Mouse (Mus musculus): ENCODE data around the gene Arhgap24. TPM values are rescaled to one million over a fixed set of nuclear protein-coding genes. Genes with fewer than 3 reads are reported as not detected.

Gene Arhgap24
- total RNA-seq (2014; rRNA removed) (6.3 and 6.9 TPM in 2 replicates), polyA plus RNA-seq (2012; rRNA removed) (4.6 and 4.7 TPM in 2 replicates)

GRCm38 (mm10) chr5:102481215-102482211 is at the start of gene Arhgap24:
Gene Arhgap24, plus strand, starts transcription at chr5:102481391.
- H3K79me2 ChIP-seq (ENCODE audit: control insufficient read depth, insufficient read depth, low read length): no peaks in the 10 kb centered on the region; the same call in 1 of the 2 replicates
- peak; percentile 81 for DNase-seq (ENCODE audit: extremely low read depth, low read depth, low spot score)
- peak within 1 kb of the TSS; percentile 59 for H3K9ac ChIP-seq (ENCODE audit: low read depth, low read length)

GRCm38 (mm10) chr5:102434182-102434581 is 47.0 kb upstream of the Arhgap24 start:
- Histone ChIP-seq H3K36me3 (ENCODE audit: control insufficient read depth, insufficient read depth, low read length) (no peaks in the 10 kb centered on the region), H3K9ac (ENCODE audit: low read depth, low read length) (no peak overlapping the region), H3K27ac (replicated peaks; ENCODE audit: insufficient read depth, low read depth, low read length) (no peak overlapping the region), H3K79me2 (ENCODE audit: control insufficient read depth, insufficient read depth, low read length) (no peaks in the 10 kb centered on the region), H3K27me3 (ENCODE audit: control insufficient read depth, insufficient read depth, low read length) (no peaks in the 10 kb centered on the region), H3K4me1 (ENCODE audit: control insufficient read depth, insufficient read depth, low read length) (peaks cover 7% of the 10 kb centered on the region; the same call in 1 of the 2 replicates), H3K4me3 (ENCODE audit: insufficient read depth, low read depth, low read length) (no peak overlapping the region)
- no peak for DNase-seq (ENCODE audit: extremely low read depth, low read depth, low spot score)
- 70% methylated on average over 4 of the region's 4 CpGs for WGBS
- no peak for TF ChIP-seq CTCF (IDR thresholded peaks at IDR 0.05; ENCODE audit: low read depth, low read length)
- TF ChIP-seq POLR2A (IDR thresholded peaks at IDR 0.05; ENCODE audit: extremely low read depth, insufficient read depth, low read length): no peak

More at GRCm38 (mm10) chr5:102481215-102482211, at the start of gene Arhgap24:
- WGBS: 3% methylated on average over 44 of the region's 44 CpGs
- peak within 1 kb of the TSS; percentile 67 for H3K4me3 ChIP-seq (ENCODE audit: insufficient read depth, low read depth, low read length)
- peaks cover 7% of the 10 kb centered on the region; the same call in 1 of the 2 replicates for H3K4me1 ChIP-seq (ENCODE audit: control insufficient read depth, insufficient read depth, low read length)
- no peaks in the 10 kb centered on the region; the same call in 1 of the 2 replicates for H3K36me3 ChIP-seq (ENCODE audit: control insufficient read depth, insufficient read depth, low read length)
- TF ChIP-seq CTCF (IDR thresholded peaks at IDR 0.05; ENCODE audit: low read depth, low read length) (no peak), POLR2A (IDR thresholded peaks at IDR 0.05; ENCODE audit: extremely low read depth, insufficient read depth, low read length) (no peak)
- no peaks in the 10 kb centered on the region for H3K27me3 ChIP-seq (ENCODE audit: control insufficient read depth, insufficient read depth, low read length)
- H3K27ac ChIP-seq (replicated peaks; ENCODE audit: insufficient read depth, low read depth, low read length): peak within 1 kb of the TSS; percentile 33

GRCm38 (mm10) chr5:102436581-102436980 is 44.6 kb upstream of the Arhgap24 start:
- Histone ChIP-seq H3K79me2 (ENCODE audit: control insufficient read depth, insufficient read depth, low read length) (no peaks in the 10 kb centered on the region), H3K4me3 (ENCODE audit: insufficient read depth, low read depth, low read length) (no peak overlapping the region), H3K4me1 (ENCODE audit: control insufficient read depth, insufficient read depth, low read length) (peaks cover 9% of the 10 kb centered on the region; the same call in 1 of the 2 replicates), H3K27ac (replicated peaks; ENCODE audit: insufficient read depth, low read depth, low read length) (no peak overlapping the region), H3K9ac (ENCODE audit: low read depth, low read length) (no peak overlapping the region), H3K36me3 (ENCODE audit: control insufficient read depth, insufficient read depth, low read length) (no peaks in the 10 kb centered on the region), H3K27me3 (ENCODE audit: control insufficient read depth, insufficient read depth, low read length) (no peaks in the 10 kb centered on the region)
- WGBS: 87% methylated on average over 8 of the region's 8 CpGs
- no peak for DNase-seq (ENCODE audit: extremely low read depth, low read depth, low spot score)
- no peak for TF ChIP-seq CTCF (IDR thresholded peaks at IDR 0.05; ENCODE audit: low read depth, low read length)
- TF ChIP-seq POLR2A (IDR thresholded peaks at IDR 0.05; ENCODE audit: extremely low read depth, insufficient read depth, low read length): no peak

- H3K4me3 ChIP-seq (ENCODE audit: insufficient read depth, low read depth, low read length): no peak overlapping the region
- TF ChIP-seq POLR2A (IDR thresholded peaks at IDR 0.05; ENCODE audit: extremely low read depth, insufficient read depth, low read length) (no peak), CTCF (IDR thresholded peaks at IDR 0.05; ENCODE audit: low read depth, low read length) (no peak)
- H3K79me2 ChIP-seq (ENCODE audit: control insufficient read depth, insufficient read depth, low read length): no peaks in the 10 kb centered on the region
- 85% methylated on average over 9 of the region's 9 CpGs for WGBS
- DNase-seq (ENCODE audit: extremely low read depth, low read depth, low spot score): no peak
- H3K27ac ChIP-seq (replicated peaks; ENCODE audit: insufficient read depth, low read depth, low read length): no peak overlapping the region
- peaks cover 9% of the 10 kb centered on the region; the same call in 1 of the 2 replicates for H3K4me1 ChIP-seq (ENCODE audit: control insufficient read depth, insufficient read depth, low read length)
- no peaks in the 10 kb centered on the region for H3K27me3 ChIP-seq (ENCODE audit: control insufficient read depth, insufficient read depth, low read length)
- H3K36me3 ChIP-seq (ENCODE audit: control insufficient read depth, insufficient read depth, low read length): no peaks in the 10 kb centered on the region
- H3K9ac ChIP-seq (ENCODE audit: low read depth, low read length): no peak overlapping the region
These were observed 41.9 kb upstream of the Arhgap24 start for GRCm38 (mm10) chr5:102439119-102439877.

- Histone ChIP-seq H3K4me3 (ENCODE audit: insufficient read depth, low read depth, low read length) (no peak overlapping the region), H3K36me3 (ENCODE audit: control insufficient read depth, insufficient read depth, low read length) (no peaks in the 10 kb centered on the region), H3K27me3 (ENCODE audit: control insufficient read depth, insufficient read depth, low read length) (no peaks in the 10 kb centered on the region), H3K4me1 (ENCODE audit: control insufficient read depth, insufficient read depth, low read length) (no peaks in the 10 kb centered on the region), H3K9ac (ENCODE audit: low read depth, low read length) (no peak overlapping the region), H3K27ac (replicated peaks; ENCODE audit: insufficient read depth, low read depth, low read length) (no peak overlapping the region), H3K79me2 (ENCODE audit: control insufficient read depth, insufficient read depth, low read length) (no peaks in the 10 kb centered on the region)
- no peak for TF ChIP-seq CTCF (IDR thresholded peaks at IDR 0.05; ENCODE audit: low read depth, low read length)
- TF ChIP-seq POLR2A (IDR thresholded peaks at IDR 0.05; ENCODE audit: extremely low read depth, insufficient read depth, low read length): no peak
- no peak for DNase-seq (ENCODE audit: extremely low read depth, low read depth, low spot score)
- WGBS: 94% methylated on average over 9 of the region's 9 CpGs
These were observed 33.8 kb upstream of the Arhgap24 start for GRCm38 (mm10) chr5:102447436-102447835.
